Mouse (Mus musculus) midbrain, postnatal 0 days (tissue): Measurements from ENCODE around the gene Rbm18. TPM values are rescaled to one million over a fixed set of nuclear protein-coding genes. Genes with fewer than 3 reads are reported as not detected.
"Not testable (repeated sequence)": the region's sequence is repeated elsewhere in the genome, so short reads cannot be mapped to it uniquely, and the experiment has no call there.

ENCODE experiments used
- ATAC-seq: fragments of 200-750 bp; cut with Nextera tagmentation; 2 replicates; pipeline ENCODE4 v1.8.0; 2017; ENCODE audit warnings: moderate number of reproducible peaks, mild to moderate bottlenecking, moderate TSS enrichment, moderate library complexity; ENCODE audit not compliant: low FRiP score
- DNase-seq: peaks from one replicate; pipeline ENCODE4 v3.0.0-alpha.2; 2015; ENCODE audit warnings: low spot score
- H3K27ac ChIP-seq: fragments of 300-500 bp; sonication (generic); 2 replicates; pipeline ENCODE4 v1.5.1; 2014; ENCODE audit warnings: low read depth, mild to moderate bottlenecking, low read length, mixed read lengths
- H3K27me3 ChIP-seq: fragments of 300-500 bp; sonication (generic); 2 replicates; pipeline ENCODE4 v1.6.1; 2014; ENCODE audit warnings: low read length, control low read depth, mixed read lengths; ENCODE audit not compliant: insufficient read depth
- H3K36me3 ChIP-seq: fragments of 300-500 bp; sonication (generic); 2 replicates; pipeline ENCODE4 v1.6.1; 2014; ENCODE audit warnings: low read length, control low read depth, mixed read lengths; ENCODE audit not compliant: insufficient read depth
- H3K4me1 ChIP-seq: fragments of 300-500 bp; sonication (generic); 2 replicates; pipeline ENCODE4 v1.6.1; 2014; ENCODE audit warnings: mild to moderate bottlenecking, control low read depth, antibody characterized with exemption, low read length, mixed read lengths; ENCODE audit not compliant: insufficient read depth
- H3K4me2 ChIP-seq: fragments of 300-500 bp; sonication (generic); 2 replicates; pipeline ENCODE4 v1.6.1; 2014; ENCODE audit warnings: low read depth, mild to moderate bottlenecking, low read length, mixed read lengths; ENCODE audit not compliant: poor library complexity, severe bottlenecking
- H3K4me3 ChIP-seq: fragments of 300-500 bp; sonication (generic); 2 replicates; pipeline ENCODE4 v1.5.1; 2014; ENCODE audit warnings: low read depth, mild to moderate bottlenecking, low read length, moderate library complexity
- H3K9ac ChIP-seq: fragments of 300-500 bp; sonication (generic); replicated peaks from 2 replicates; pipeline ENCODE4 v1.6.1; 2014; ENCODE audit warnings: mild to moderate bottlenecking, low read length, moderate library complexity, mixed read lengths; ENCODE audit not compliant: poor library complexity, severe bottlenecking
- H3K9me3 ChIP-seq: fragments of 300-500 bp; sonication (generic); 2 replicates; pipeline ENCODE4 v1.6.1; 2016; ENCODE audit warnings: low read length, control low read depth
- CTCF ChIP-seq: IDR thresholded peaks from 2 replicates; pipeline ENCODE4 v1.5.1; 2016; ENCODE audit warnings: antibody characterized with exemption, mild to moderate bottlenecking
- WGBS: fragments of 180-500 bp; shearing (Covaris S2); extraction: QIAGEN DNeasy Blood & Tissue Kit; methylation state at CpG from one replicate; pipeline ENCODE4 v1.1.7; 2014; 5-methylcytosine and 5-hydroxymethylcytosine counted together
- polyA plus RNA-seq: library from polyadenylated mRNA; unstranded; fragments of >200 nt; fragmentation: Nextera tagmentation; extraction: Ambion mirVana; gene quantifications from 2 replicates; pipeline ENCODE4 v1.2.1, GENCODE M21; 2015
- total RNA-seq: library from RNA; depleted of rRNA; stranded (reverse); fragments of >200 nt; gene quantifications from 2 replicates; pipeline ENCODE4 v1.2.3, GENCODE M21; 2014

The Rbm18 gene
- total and polyA plus RNA-seq, 2 experiments from 2014 or later: 56.6 to 102 TPM

GRCm38 (mm10) chr2:36172574-36172973 lies 36.0 kb upstream of the Rbm18 start:
- peaks cover 3% of the 10 kb centered on the region; the same call in 1 of the 2 replicates for H3K36me3 ChIP-seq
- no peak overlapping the region for H3K27ac ChIP-seq
- H3K4me2 ChIP-seq: no peak overlapping the region
- H3K4me1 ChIP-seq: no peaks in the 10 kb centered on the region
- no peak for ATAC-seq
- H3K9ac ChIP-seq: no peak overlapping the region
- no peak overlapping the region for H3K4me3 ChIP-seq
- TF ChIP-seq CTCF: no peak
- no peaks in the 10 kb centered on the region for H3K9me3 ChIP-seq
- H3K27me3 ChIP-seq: no peaks in the 10 kb centered on the region
- WGBS: 80% methylated on average over 3 of the region's 3 CpGs
- DNase-seq: no peak

DNA sequence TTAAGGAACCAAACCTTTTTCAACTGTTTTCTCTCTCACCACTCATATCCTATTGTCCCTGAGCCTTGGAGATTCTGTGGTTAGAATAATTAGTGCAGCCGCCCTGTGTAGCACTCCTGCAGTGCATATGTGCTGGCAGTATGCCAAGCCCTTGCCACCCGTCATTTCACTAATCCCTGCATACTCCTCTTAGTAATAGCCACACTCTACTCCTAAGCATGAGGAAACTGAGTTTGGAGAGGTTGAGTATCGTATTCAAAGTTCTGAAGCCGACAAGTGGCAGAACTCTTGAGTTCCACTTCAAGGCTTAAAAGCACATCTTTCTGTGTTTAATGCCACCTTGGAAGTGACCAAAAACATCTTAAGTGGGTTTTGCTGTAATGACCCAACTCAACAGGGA lies 35.6 kb upstream of the Rbm18 start:
- no peak overlapping the region for H3K4me2 ChIP-seq
- ATAC-seq: no peak
- no peak overlapping the region for H3K9ac ChIP-seq
- no peak for DNase-seq
- H3K27me3 ChIP-seq: no peaks in the 10 kb centered on the region
- H3K9me3 ChIP-seq: no peaks in the 10 kb centered on the region
- WGBS: 45% methylated on average over 4 of the region's 4 CpGs
- H3K4me3 ChIP-seq: no peak overlapping the region
- no peak overlapping the region for H3K27ac ChIP-seq
- no peaks in the 10 kb centered on the region; the same call in none of the 2 replicates for H3K36me3 ChIP-seq
- H3K4me1 ChIP-seq: no peaks in the 10 kb centered on the region
- TF ChIP-seq CTCF: no peak

DNA sequence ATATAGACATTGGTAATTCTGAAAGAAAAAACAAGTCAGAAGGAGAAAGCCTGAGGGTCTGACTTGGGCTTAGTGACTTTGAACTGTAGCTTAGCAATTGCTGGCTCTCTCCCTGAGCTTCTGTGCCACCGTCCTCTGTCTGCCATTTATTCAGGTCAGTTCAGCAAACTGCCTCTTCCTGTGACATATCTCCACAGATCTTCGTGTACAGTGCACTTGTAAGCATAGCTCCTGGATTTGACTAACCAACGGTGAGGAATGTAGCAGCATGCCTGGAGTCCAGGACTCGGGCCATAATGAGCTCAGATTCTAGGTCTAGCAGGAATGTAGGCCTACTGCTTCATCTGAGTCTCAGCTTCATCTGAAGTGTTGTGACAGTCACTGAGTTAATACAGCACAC lies 32.6 kb upstream of the Rbm18 start:
- H3K27me3 ChIP-seq: no peaks in the 10 kb centered on the region
- no peak overlapping the region for H3K27ac ChIP-seq
- H3K9ac ChIP-seq: no peak overlapping the region
- ATAC-seq (no peak), DNase-seq (no peak)
- no peaks in the 10 kb centered on the region; the same call in 1 of the 2 replicates for H3K36me3 ChIP-seq
- no peak overlapping the region for H3K4me3 ChIP-seq
- no peaks in the 10 kb centered on the region for H3K4me1 ChIP-seq
- no peaks in the 10 kb centered on the region for H3K9me3 ChIP-seq
- no peak overlapping the region for H3K4me2 ChIP-seq
- TF ChIP-seq CTCF: no peak
- 84% methylated on average over 4 of the region's 4 CpGs for WGBS

- H3K27me3 ChIP-seq: no peaks in the 10 kb centered on the region
- no peaks in the 10 kb centered on the region for H3K4me1 ChIP-seq
- H3K9ac ChIP-seq: no peak overlapping the region
- no peak overlapping the region for H3K4me2 ChIP-seq
- ATAC-seq: peak; percentile 56; the same call in 1 of the 2 replicates
- no peak overlapping the region for H3K4me3 ChIP-seq
- no peaks in the 10 kb centered on the region for H3K9me3 ChIP-seq
- peak; percentile 5 for DNase-seq
- no peak for TF ChIP-seq CTCF
- no peaks in the 10 kb centered on the region; the same call in 1 of the 2 replicates for H3K36me3 ChIP-seq
- 76% methylated on average over 1 of the region's 1 CpGs for WGBS
- H3K27ac ChIP-seq: no peak overlapping the region
Observed at GRCm38 (mm10) chr2:36167990-36168618, 31.5 kb upstream of the Rbm18 start.

DNA sequence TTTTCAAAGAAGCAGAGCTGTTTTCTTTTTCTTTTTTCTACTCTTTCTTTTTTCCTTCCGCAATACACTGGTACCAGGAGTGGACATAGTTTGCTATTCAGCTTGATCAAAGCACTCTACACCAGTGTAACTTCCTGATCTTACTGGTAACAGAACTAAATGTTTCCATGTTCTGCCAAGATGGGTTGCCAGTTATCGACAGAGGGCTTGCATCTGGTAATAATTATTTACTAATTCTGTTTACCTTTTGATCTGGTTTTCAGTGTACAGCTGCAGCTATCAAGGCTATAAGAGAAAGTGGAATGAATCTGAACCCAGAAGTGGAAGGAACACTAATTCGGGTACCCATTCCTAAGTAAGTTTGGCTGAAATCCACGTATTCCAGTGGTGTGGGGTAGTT lies 22.8 kb upstream of the Rbm18 start:
- 81% methylated on average over 4 of the region's 4 CpGs for WGBS
- DNase-seq (no peak), ATAC-seq (no peak)
- Histone ChIP-seq H3K27ac (no peak overlapping the region), H3K4me1 (no peaks in the 10 kb centered on the region), H3K9me3 (no peaks in the 10 kb centered on the region), H3K4me3 (no peak overlapping the region), H3K9ac (no peak overlapping the region), H3K36me3 (peaks cover 10% of the 10 kb centered on the region), H3K27me3 (no peaks in the 10 kb centered on the region), H3K4me2 (no peak overlapping the region)
- no peak for TF ChIP-seq CTCF

GRCm38 (mm10) chr2:36157461-36157860 lies 20.9 kb upstream of the Rbm18 start:
- Histone ChIP-seq H3K4me2 (no peak overlapping the region), H3K9me3 (no peaks in the 10 kb centered on the region), H3K4me1 (no peaks in the 10 kb centered on the region), H3K27me3 (no peaks in the 10 kb centered on the region), H3K4me3 (no peak overlapping the region), H3K36me3 (peaks cover 15% of the 10 kb centered on the region), H3K9ac (no peak overlapping the region), H3K27ac (no peak overlapping the region)
- DNase-seq (no peak), ATAC-seq (no peak)
- TF ChIP-seq CTCF: no peak
- WGBS: 93% methylated on average over 1 of the region's 1 CpGs

DNA sequence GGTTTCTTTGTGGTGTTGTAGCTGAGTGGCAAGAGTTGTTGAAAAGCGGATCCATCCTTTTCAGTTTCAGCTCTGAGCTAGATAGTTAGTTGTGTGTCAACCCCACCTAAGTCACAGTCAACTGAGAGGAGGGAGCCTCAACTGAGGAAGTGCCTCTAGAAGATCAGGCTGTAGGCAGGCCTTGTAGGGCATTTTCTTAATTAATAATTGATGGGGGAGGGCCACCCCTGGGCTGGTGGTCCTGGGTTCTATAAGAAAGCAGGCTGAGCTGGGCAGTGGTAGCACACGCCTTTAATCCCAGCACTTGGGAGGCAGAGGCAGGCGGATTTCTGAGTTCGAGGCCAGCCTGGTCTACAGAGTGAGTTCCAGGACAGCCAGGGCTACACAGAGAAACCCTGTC lies 15.8 kb upstream of the Rbm18 start:
- H3K27ac ChIP-seq, DNase-seq, H3K4me3 ChIP-seq, H3K9me3 ChIP-seq, ATAC-seq, H3K9ac ChIP-seq, H3K4me1 ChIP-seq, H3K27me3 ChIP-seq, H3K4me2 ChIP-seq: not testable (repeated sequence)
- H3K36me3 ChIP-seq: peaks cover 15% of the 10 kb centered on the region
- WGBS: 99% methylated on average over 3 of the region's 4 CpGs
